Mouse (Mus musculus): Measurements from ENCODE around the gene Nadk. TPM values are rescaled to one million over a fixed set of nuclear protein-coding genes. Genes with fewer than 3 reads are reported as not detected.

Gene Nadk
- polyA plus RNA-seq, 1 experiment = 83.0 TPM

- H3K79me2 ChIP-seq (ENCODE audit: control insufficient read depth, insufficient read depth) = peaks cover 100% of the 10 kb centered on the region
- no peak overlapping the region for H3K4me2 ChIP-seq (ENCODE audit: low read depth)
- H3K36me3 ChIP-seq (ENCODE audit: control insufficient read depth, insufficient read depth) = peaks cover 32% of the 10 kb centered on the region
- no peak overlapping the region for H3ac ChIP-seq (ENCODE audit: control insufficient read depth, insufficient read length)
- no peak overlapping the region for H3K4me3 ChIP-seq
- no peaks in the 10 kb centered on the region for H3K27me3 ChIP-seq (ENCODE audit: control insufficient read depth, insufficient read depth, insufficient read length)
- TF ChIP-seq SRF (IDR thresholded peaks at IDR 0.05; ENCODE audit: control insufficient read depth, insufficient read length, low read depth) (no peak), POLR2AphosphoS2 (IDR thresholded peaks at IDR 0.05; ENCODE audit: insufficient read length, low read depth) (no peak), MAX (IDR thresholded peaks at IDR 0.05; ENCODE audit: low read depth) (no peak), TCF12 (IDR thresholded peaks at IDR 0.05; ENCODE audit: insufficient read depth, poor library complexity, severe bottlenecking) (no peak), E2F4 (IDR thresholded peaks at IDR 0.05; ENCODE audit: insufficient read depth) (no peak), REST (IDR thresholded peaks at IDR 0.05; ENCODE audit: insufficient read depth, insufficient read length) (no peak), POLR2A (IDR thresholded peaks at IDR 0.05; ENCODE audit: insufficient read length, low read depth) (no peak), TCF3 (IDR thresholded peaks at IDR 0.05; ENCODE audit: insufficient read length, low read depth) (no peak), MYOD1 (IDR thresholded peaks at IDR 0.05; ENCODE audit: control insufficient read depth in 1 of 3, insufficient read length in 2 of 3, low read depth in 2 of 3) (no peak), CEBPB (IDR thresholded peaks at IDR 0.05; ENCODE audit: insufficient read depth, poor library complexity, severe bottlenecking) (no peak), USF1 (IDR thresholded peaks at IDR 0.05; ENCODE audit: low read depth) (no peak), MYOG (IDR thresholded peaks at IDR 0.05; ENCODE audit: control insufficient read depth in 1 of 3, insufficient read depth in 1 of 3, insufficient read length in 2 of 3, low read depth in 2 of 3) (no peak)
Observed at GRCm38 (mm10) chr4:155525751-155526150, 36.4 kb upstream of the Nadk start.

GRCm38 (mm10) chr4:155529294-155529693 lies 32.9 kb upstream of the Nadk start:
- TF ChIP-seq USF1 (IDR thresholded peaks at IDR 0.05; ENCODE audit: low read depth) = no peak
- TF ChIP-seq REST (IDR thresholded peaks at IDR 0.05; ENCODE audit: insufficient read depth, insufficient read length) = no peak
- Histone ChIP-seq H3K4me2 (ENCODE audit: low read depth) (no peak overlapping the region), H3K4me3 (no peak overlapping the region), H3K36me3 (ENCODE audit: control insufficient read depth, insufficient read depth) (peaks cover 42% of the 10 kb centered on the region), H3K27me3 (ENCODE audit: control insufficient read depth, insufficient read depth, insufficient read length) (no peaks in the 10 kb centered on the region), H3K79me2 (ENCODE audit: control insufficient read depth, insufficient read depth) (peaks cover 99% of the 10 kb centered on the region), H3ac (ENCODE audit: control insufficient read depth, insufficient read length) (no peak overlapping the region)

GRCm38 (mm10) chr4:155549993-155550392 lies 12.2 kb upstream of the Nadk start:
- Histone ChIP-seq H3ac (ENCODE audit: control insufficient read depth, insufficient read length) (no peak overlapping the region), H3K4me2 (ENCODE audit: low read depth) (no peak overlapping the region), H3K36me3 (ENCODE audit: control insufficient read depth, insufficient read depth) (peaks cover 68% of the 10 kb centered on the region), H3K27me3 (ENCODE audit: control insufficient read depth, insufficient read depth, insufficient read length) (no peaks in the 10 kb centered on the region), H3K79me2 (ENCODE audit: control insufficient read depth, insufficient read depth) (peaks cover 48% of the 10 kb centered on the region), H3K4me3 (no peak overlapping the region)
- TF ChIP-seq TCF12 (IDR thresholded peaks at IDR 0.05; ENCODE audit: insufficient read depth, poor library complexity, severe bottlenecking) = no peak
- TF ChIP-seq REST (IDR thresholded peaks at IDR 0.05; ENCODE audit: insufficient read depth, insufficient read length) = no peak
- TF ChIP-seq E2F4 (IDR thresholded peaks at IDR 0.05; ENCODE audit: insufficient read depth) = no peak
- TF ChIP-seq TCF3 (IDR thresholded peaks at IDR 0.05; ENCODE audit: insufficient read length, low read depth) = no peak
- no peak for TF ChIP-seq SRF (IDR thresholded peaks at IDR 0.05; ENCODE audit: control insufficient read depth, insufficient read length, low read depth)
- TF ChIP-seq POLR2AphosphoS2 (IDR thresholded peaks at IDR 0.05; ENCODE audit: insufficient read length, low read depth) = no peak
- no peak for TF ChIP-seq POLR2A (IDR thresholded peaks at IDR 0.05; ENCODE audit: insufficient read length, low read depth)
- TF ChIP-seq MYOD1 (IDR thresholded peaks at IDR 0.05; ENCODE audit: control insufficient read depth in 1 of 3, insufficient read length in 2 of 3, low read depth in 2 of 3) = no peak
- no peak for TF ChIP-seq MAX (IDR thresholded peaks at IDR 0.05; ENCODE audit: low read depth)
- no peak for TF ChIP-seq MYOG (IDR thresholded peaks at IDR 0.05; ENCODE audit: control insufficient read depth in 1 of 3, insufficient read depth in 1 of 3, insufficient read length in 2 of 3, low read depth in 2 of 3)
- TF ChIP-seq CEBPB (IDR thresholded peaks at IDR 0.05; ENCODE audit: insufficient read depth, poor library complexity, severe bottlenecking) = no peak
- no peak for TF ChIP-seq USF1 (IDR thresholded peaks at IDR 0.05; ENCODE audit: low read depth)

GRCm38 (mm10) chr4:155550446-155550845 lies 11.7 kb upstream of the Nadk start:
- no peak overlapping the region for H3K4me2 ChIP-seq (ENCODE audit: low read depth)
- no peak overlapping the region for H3ac ChIP-seq (ENCODE audit: control insufficient read depth, insufficient read length)

GRCm38 (mm10) chr4:155551073-155551472 lies 11.1 kb upstream of the Nadk start:
- no peak overlapping the region for H3K4me3 ChIP-seq
- no peaks in the 10 kb centered on the region for H3K27me3 ChIP-seq (ENCODE audit: control insufficient read depth, insufficient read depth, insufficient read length)
- no peak overlapping the region for H3K4me2 ChIP-seq (ENCODE audit: low read depth)
- H3ac ChIP-seq (ENCODE audit: control insufficient read depth, insufficient read length) = no peak overlapping the region
- peaks cover 72% of the 10 kb centered on the region for H3K36me3 ChIP-seq (ENCODE audit: control insufficient read depth, insufficient read depth)
- TF ChIP-seq TCF3 (IDR thresholded peaks at IDR 0.05; ENCODE audit: insufficient read length, low read depth) (no peak), E2F4 (IDR thresholded peaks at IDR 0.05; ENCODE audit: insufficient read depth) (no peak)
- peaks cover 42% of the 10 kb centered on the region for H3K79me2 ChIP-seq (ENCODE audit: control insufficient read depth, insufficient read depth)

More at GRCm38 (mm10) chr4:155550446-155550845, 11.7 kb upstream of the Nadk start:
- Histone ChIP-seq H3K27me3 (ENCODE audit: control insufficient read depth, insufficient read depth, insufficient read length) (no peaks in the 10 kb centered on the region), H3K4me3 (no peak overlapping the region), H3K79me2 (ENCODE audit: control insufficient read depth, insufficient read depth) (peaks cover 48% of the 10 kb centered on the region), H3K36me3 (ENCODE audit: control insufficient read depth, insufficient read depth) (peaks cover 72% of the 10 kb centered on the region)
- TF ChIP-seq USF1 (IDR thresholded peaks at IDR 0.05; ENCODE audit: low read depth) = no peak
- no peak for TF ChIP-seq MYOD1 (IDR thresholded peaks at IDR 0.05; ENCODE audit: control insufficient read depth in 1 of 3, insufficient read length in 2 of 3, low read depth in 2 of 3)
- no peak for TF ChIP-seq E2F4 (IDR thresholded peaks at IDR 0.05; ENCODE audit: insufficient read depth)
- TF ChIP-seq TCF12 (IDR thresholded peaks at IDR 0.05; ENCODE audit: insufficient read depth, poor library complexity, severe bottlenecking) = no peak
- no peak for TF ChIP-seq CEBPB (IDR thresholded peaks at IDR 0.05; ENCODE audit: insufficient read depth, poor library complexity, severe bottlenecking)
- TF ChIP-seq POLR2A (IDR thresholded peaks at IDR 0.05; ENCODE audit: insufficient read length, low read depth) = no peak
- no peak for TF ChIP-seq MYOG (IDR thresholded peaks at IDR 0.05; ENCODE audit: control insufficient read depth in 1 of 3, insufficient read depth in 1 of 3, insufficient read length in 2 of 3, low read depth in 2 of 3)
- no peak for TF ChIP-seq MAX (IDR thresholded peaks at IDR 0.05; ENCODE audit: low read depth)
- TF ChIP-seq POLR2AphosphoS2 (IDR thresholded peaks at IDR 0.05; ENCODE audit: insufficient read length, low read depth) = no peak
- no peak for TF ChIP-seq SRF (IDR thresholded peaks at IDR 0.05; ENCODE audit: control insufficient read depth, insufficient read length, low read depth)
- TF ChIP-seq TCF3 (IDR thresholded peaks at IDR 0.05; ENCODE audit: insufficient read length, low read depth) = no peak
- no peak for TF ChIP-seq REST (IDR thresholded peaks at IDR 0.05; ENCODE audit: insufficient read depth, insufficient read length)
